Mouse (Mus musculus): ENCODE results near the gene Tbc1d17.

GRCm38 (mm10) chr7:44892276-44892921 is 43.5 kb upstream of the Tbc1d17 start, which contains the start of gene Med25:
- TF ChIP-seq CTCF (IDR thresholded peaks at IDR 0.05; ENCODE audit: extremely low read depth, insufficient read depth, low read length) (no peak), POLR2A (IDR thresholded peaks at IDR 0.05; ENCODE audit: extremely low read depth, insufficient read depth, low read length) (peak; percentile 55; the same call in 1 of the 2 replicates)

All from cortical plate, adult 2 months (tissue).